Mouse (Mus musculus) olfactory bulb, adult 2 months (tissue): Measurements from ENCODE around the gene Lrrc28.

Source experiments
- CTCF ChIP-seq: fragments of 200-500 bp; IDR thresholded peaks from 2 replicates; pipeline ENCODE4 v1.5.1; 2012; ENCODE audit warnings: low read depth, mild to moderate bottlenecking, low read length, moderate library complexity; ENCODE audit not compliant: insufficient read depth
- POLR2A ChIP-seq: fragments of 200-500 bp; IDR thresholded peaks from 2 replicates; pipeline ENCODE4 v1.6.1; 2012; ENCODE audit warnings: mild to moderate bottlenecking, low read depth, low read length, moderate library complexity; ENCODE audit not compliant: insufficient read depth

DNA sequence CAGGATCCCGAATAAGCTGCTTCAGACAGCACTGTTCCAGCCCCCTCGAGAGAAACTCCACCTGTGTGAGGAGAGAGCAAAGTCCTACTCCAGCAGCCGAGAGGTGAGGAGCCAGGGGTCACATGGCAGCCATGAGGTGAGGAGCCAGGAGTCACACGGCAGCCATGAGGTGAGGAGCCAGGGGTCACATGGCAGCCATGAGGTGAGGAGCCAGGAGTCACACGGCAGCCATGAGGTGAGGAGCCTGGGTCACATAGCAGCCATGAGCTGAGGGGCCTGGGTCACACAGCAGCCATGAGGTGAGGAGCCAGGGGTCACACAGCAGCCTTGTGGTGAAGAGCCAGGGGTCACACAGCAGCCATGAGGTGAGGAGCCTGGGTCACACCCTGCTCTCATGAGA is 17.4 kb upstream of the Lrrc28 start:
- TF ChIP-seq CTCF, result no peak
- no peak for TF ChIP-seq POLR2A
